Mouse (Mus musculus) E14TG2a.4 (cell line): ENCODE results near the gene Adamts4.

Source experiments
- CTCF ChIP-seq: conservative IDR thresholded peaks from 2 replicates; pipeline ENCODE4 v1.5.1; 2014; ENCODE audit warnings: low read length
- NANOG ChIP-seq: IDR thresholded peaks from 2 replicates; pipeline ENCODE4 v1.6.1; 2014; ENCODE audit warnings: borderline replicate concordance, low read length, mixed read lengths
- POU5F1 ChIP-seq: IDR thresholded peaks from 2 replicates; pipeline ENCODE4 v1.6.1; 2014; ENCODE audit warnings: low read length, borderline replicate concordance

DNA sequence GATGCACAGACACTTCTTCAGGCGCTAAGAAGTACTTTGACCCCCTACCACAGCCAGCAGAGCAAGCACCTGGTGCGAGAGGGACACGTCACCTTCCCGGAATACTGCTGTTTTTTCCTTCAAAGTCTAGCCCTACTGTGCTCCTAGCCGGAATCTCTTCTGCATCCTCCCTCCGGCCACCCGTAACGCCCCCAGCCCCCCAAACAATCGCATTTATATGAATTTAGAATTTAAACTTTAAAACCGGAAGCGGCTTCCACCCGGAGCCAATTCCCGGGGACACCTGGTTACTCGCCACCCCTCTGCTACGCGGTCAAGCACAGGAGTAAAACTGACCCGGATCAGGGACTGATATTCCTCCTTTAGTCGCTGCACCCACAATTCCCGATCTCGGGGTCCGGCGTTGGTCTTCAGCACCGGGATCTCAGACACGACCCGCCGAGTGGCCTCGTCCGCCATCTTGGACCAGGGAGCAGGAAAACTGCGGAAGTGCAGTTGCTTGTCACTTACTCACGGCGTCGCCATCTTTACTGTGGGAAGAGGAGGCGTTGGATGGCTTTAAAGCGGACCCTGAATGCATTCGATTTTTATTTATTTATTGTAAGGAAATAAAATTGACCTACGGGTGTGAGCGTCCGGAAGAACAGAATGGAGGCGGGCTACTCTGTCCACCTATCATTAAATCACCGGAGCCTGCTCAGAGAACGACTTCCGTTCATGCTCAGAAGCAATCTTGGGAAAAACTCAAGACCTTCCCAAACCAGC is 44.3 kb downstream of the Adamts4 start, which contains the start of gene Ufc1:
- no peak for TF ChIP-seq CTCF
- no peak for TF ChIP-seq NANOG
- no peak for TF ChIP-seq POU5F1
